Mouse (Mus musculus): ENCODE measurements around the gene Odf3b. TPM values are rescaled to one million over a fixed set of nuclear protein-coding genes. Genes with fewer than 3 reads are reported as not detected.

Odf3b gene
- polyA plus RNA-seq, 1 experiment = not detected

- Histone ChIP-seq H3K4me2 (ENCODE audit: low read depth) (no peak overlapping the region), H3K79me2 (ENCODE audit: control insufficient read depth, insufficient read depth) (peaks cover 35% of the 10 kb centered on the region), H3K4me3 (no peak overlapping the region), H3ac (ENCODE audit: control insufficient read depth, insufficient read length) (no peak overlapping the region), H3K36me3 (ENCODE audit: control insufficient read depth, insufficient read depth) (peaks cover 4% of the 10 kb centered on the region), H3K27me3 (ENCODE audit: control insufficient read depth, insufficient read depth, insufficient read length) (no peaks in the 10 kb centered on the region)
- no peak for TF ChIP-seq TCF3 (IDR thresholded peaks at IDR 0.05; ENCODE audit: insufficient read length, low read depth)
- TF ChIP-seq REST (IDR thresholded peaks at IDR 0.05; ENCODE audit: insufficient read depth, insufficient read length) = no peak
- TF ChIP-seq SRF (IDR thresholded peaks at IDR 0.05; ENCODE audit: control insufficient read depth, insufficient read length, low read depth) = no peak
- TF ChIP-seq USF1 (IDR thresholded peaks at IDR 0.05; ENCODE audit: low read depth) = no peak
- no peak for TF ChIP-seq MYOG (IDR thresholded peaks at IDR 0.05; ENCODE audit: control insufficient read depth in 1 of 3, insufficient read depth in 1 of 3, insufficient read length in 2 of 3, low read depth in 2 of 3)
- no peak for TF ChIP-seq CEBPB (IDR thresholded peaks at IDR 0.05; ENCODE audit: insufficient read depth, poor library complexity, severe bottlenecking)
- no peak for TF ChIP-seq E2F4 (IDR thresholded peaks at IDR 0.05; ENCODE audit: insufficient read depth)
- TF ChIP-seq TCF12 (IDR thresholded peaks at IDR 0.05; ENCODE audit: insufficient read depth, poor library complexity, severe bottlenecking) = no peak
- no peak for TF ChIP-seq POLR2A (IDR thresholded peaks at IDR 0.05; ENCODE audit: insufficient read length, low read depth)
- no peak for TF ChIP-seq MYOD1 (IDR thresholded peaks at IDR 0.05; ENCODE audit: control insufficient read depth in 1 of 3, insufficient read length in 2 of 3, low read depth in 2 of 3)
- TF ChIP-seq MAX (IDR thresholded peaks at IDR 0.05; ENCODE audit: low read depth) = no peak
- TF ChIP-seq POLR2AphosphoS2 (IDR thresholded peaks at IDR 0.05; ENCODE audit: insufficient read length, low read depth) = no peak
Observed at GRCm38 (mm10) chr15:89352795-89353194, 26.3 kb downstream of the Odf3b start.

- TF ChIP-seq E2F4 (IDR thresholded peaks at IDR 0.05; ENCODE audit: insufficient read depth) (no peak), MYOG (IDR thresholded peaks at IDR 0.05; ENCODE audit: control insufficient read depth in 1 of 3, insufficient read depth in 1 of 3, insufficient read length in 2 of 3, low read depth in 2 of 3) (no peak), MYOD1 (IDR thresholded peaks at IDR 0.05; ENCODE audit: control insufficient read depth in 1 of 3, insufficient read length in 2 of 3, low read depth in 2 of 3) (no peak), POLR2AphosphoS2 (IDR thresholded peaks at IDR 0.05; ENCODE audit: insufficient read length, low read depth) (no peak), MAX (IDR thresholded peaks at IDR 0.05; ENCODE audit: low read depth) (no peak), USF1 (IDR thresholded peaks at IDR 0.05; ENCODE audit: low read depth) (no peak), CEBPB (IDR thresholded peaks at IDR 0.05; ENCODE audit: insufficient read depth, poor library complexity, severe bottlenecking) (no peak), SRF (IDR thresholded peaks at IDR 0.05; ENCODE audit: control insufficient read depth, insufficient read length, low read depth) (no peak), TCF12 (IDR thresholded peaks at IDR 0.05; ENCODE audit: insufficient read depth, poor library complexity, severe bottlenecking) (no peak), POLR2A (IDR thresholded peaks at IDR 0.05; ENCODE audit: insufficient read length, low read depth) (no peak), REST (IDR thresholded peaks at IDR 0.05; ENCODE audit: insufficient read depth, insufficient read length) (no peak), TCF3 (IDR thresholded peaks at IDR 0.05; ENCODE audit: insufficient read length, low read depth) (no peak)
- peaks cover 4% of the 10 kb centered on the region for H3K36me3 ChIP-seq (ENCODE audit: control insufficient read depth, insufficient read depth)
- H3K27me3 ChIP-seq (ENCODE audit: control insufficient read depth, insufficient read depth, insufficient read length) = no peaks in the 10 kb centered on the region
- H3K4me2 ChIP-seq (ENCODE audit: low read depth) = no peak overlapping the region
- H3K4me3 ChIP-seq = no peak overlapping the region
- H3K79me2 ChIP-seq (ENCODE audit: control insufficient read depth, insufficient read depth) = peaks cover 27% of the 10 kb centered on the region
- no peak overlapping the region for H3ac ChIP-seq (ENCODE audit: control insufficient read depth, insufficient read length)
Observed at GRCm38 (mm10) chr15:89352054-89352453, 27.0 kb downstream of the Odf3b start.

DNA sequence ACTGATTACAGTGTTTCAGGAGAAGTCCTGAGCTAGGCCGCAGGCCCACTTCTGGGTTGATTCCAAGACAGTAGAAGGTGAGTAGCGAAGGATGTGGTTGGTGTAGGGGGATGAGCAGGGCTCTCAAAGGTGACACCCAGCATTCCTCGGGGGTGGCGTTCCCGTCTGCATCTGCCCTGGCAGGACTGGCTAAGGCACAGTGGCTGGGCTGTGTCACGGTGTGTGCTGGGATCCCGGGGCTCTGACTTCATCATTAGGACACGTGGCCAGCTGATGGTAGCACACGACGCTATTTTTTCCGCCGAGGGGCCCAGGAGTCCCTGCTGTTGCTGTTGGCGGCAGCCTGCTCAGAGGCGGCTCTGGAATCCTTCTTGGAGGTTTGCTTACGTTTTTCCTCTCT is 27.8 kb downstream of the Odf3b start:
- no peak for TF ChIP-seq REST (IDR thresholded peaks at IDR 0.05; ENCODE audit: insufficient read depth, insufficient read length)
- TF ChIP-seq SRF (IDR thresholded peaks at IDR 0.05; ENCODE audit: control insufficient read depth, insufficient read length, low read depth) = no peak
- no peak for TF ChIP-seq TCF3 (IDR thresholded peaks at IDR 0.05; ENCODE audit: insufficient read length, low read depth)
- TF ChIP-seq CEBPB (IDR thresholded peaks at IDR 0.05; ENCODE audit: insufficient read depth, poor library complexity, severe bottlenecking) = no peak
- Histone ChIP-seq H3K27me3 (ENCODE audit: control insufficient read depth, insufficient read depth, insufficient read length) (no peaks in the 10 kb centered on the region), H3K4me2 (ENCODE audit: low read depth) (no peak overlapping the region), H3K79me2 (ENCODE audit: control insufficient read depth, insufficient read depth) (peaks cover 20% of the 10 kb centered on the region), H3ac (ENCODE audit: control insufficient read depth, insufficient read length) (no peak overlapping the region), H3K4me3 (no peak overlapping the region), H3K36me3 (ENCODE audit: control insufficient read depth, insufficient read depth) (peaks cover 4% of the 10 kb centered on the region)

GRCm38 (mm10) chr15:89350447-89350846 is 28.6 kb downstream of the Odf3b start:
- Histone ChIP-seq H3K79me2 (ENCODE audit: control insufficient read depth, insufficient read depth) (peaks cover 14% of the 10 kb centered on the region), H3ac (ENCODE audit: control insufficient read depth, insufficient read length) (no peak overlapping the region), H3K36me3 (ENCODE audit: control insufficient read depth, insufficient read depth) (peaks cover 4% of the 10 kb centered on the region), H3K4me2 (ENCODE audit: low read depth) (no peak overlapping the region), H3K4me3 (no peak overlapping the region), H3K27me3 (ENCODE audit: control insufficient read depth, insufficient read depth, insufficient read length) (no peaks in the 10 kb centered on the region)
- TF ChIP-seq USF1 (IDR thresholded peaks at IDR 0.05; ENCODE audit: low read depth) (no peak), TCF3 (IDR thresholded peaks at IDR 0.05; ENCODE audit: insufficient read length, low read depth) (no peak), SRF (IDR thresholded peaks at IDR 0.05; ENCODE audit: control insufficient read depth, insufficient read length, low read depth) (no peak), MYOD1 (IDR thresholded peaks at IDR 0.05; ENCODE audit: control insufficient read depth in 1 of 3, insufficient read length in 2 of 3, low read depth in 2 of 3) (no peak), TCF12 (IDR thresholded peaks at IDR 0.05; ENCODE audit: insufficient read depth, poor library complexity, severe bottlenecking) (no peak), POLR2AphosphoS2 (IDR thresholded peaks at IDR 0.05; ENCODE audit: insufficient read length, low read depth) (no peak), REST (IDR thresholded peaks at IDR 0.05; ENCODE audit: insufficient read depth, insufficient read length) (no peak), POLR2A (IDR thresholded peaks at IDR 0.05; ENCODE audit: insufficient read length, low read depth) (no peak)

DNA sequence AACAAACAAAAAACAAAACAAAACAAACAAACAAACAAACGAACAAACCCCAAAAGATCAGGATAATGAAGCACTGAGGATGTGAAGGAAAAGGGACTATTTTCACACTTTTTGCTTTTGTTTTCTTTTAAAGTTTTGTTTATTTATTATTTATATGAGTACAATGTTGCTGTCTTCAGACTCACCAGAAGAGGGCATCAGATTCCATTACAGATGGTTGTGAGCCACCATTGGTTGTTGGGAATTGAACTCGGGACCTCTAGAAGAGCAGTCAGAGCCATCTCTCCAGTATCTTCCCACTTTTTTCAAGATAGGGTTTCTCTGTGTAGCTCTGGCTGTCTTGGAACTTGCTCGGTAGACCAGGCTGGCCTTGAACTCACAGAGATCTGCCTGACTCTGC is 35.8 kb downstream of the Odf3b start:
- TF ChIP-seq TCF3 (IDR thresholded peaks at IDR 0.05; ENCODE audit: insufficient read length, low read depth) (no peak), MYOD1 (IDR thresholded peaks at IDR 0.05; ENCODE audit: control insufficient read depth in 1 of 3, insufficient read length in 2 of 3, low read depth in 2 of 3) (no peak), MYOG (IDR thresholded peaks at IDR 0.05; ENCODE audit: control insufficient read depth in 1 of 3, insufficient read depth in 1 of 3, insufficient read length in 2 of 3, low read depth in 2 of 3) (no peak), MAX (IDR thresholded peaks at IDR 0.05; ENCODE audit: low read depth) (no peak)

More for the DNA sequence above, 35.8 kb downstream of the Odf3b start:
- Histone ChIP-seq H3K36me3 (ENCODE audit: control insufficient read depth, insufficient read depth) (no peaks in the 10 kb centered on the region), H3K4me3 (no peak overlapping the region), H3ac (ENCODE audit: control insufficient read depth, insufficient read length) (no peak overlapping the region), H3K4me2 (ENCODE audit: low read depth) (no peak overlapping the region), H3K27me3 (ENCODE audit: control insufficient read depth, insufficient read depth, insufficient read length) (peaks cover 6% of the 10 kb centered on the region), H3K79me2 (ENCODE audit: control insufficient read depth, insufficient read depth) (no peaks in the 10 kb centered on the region)
